Mouse (Mus musculus) spleen, adult 2 months (tissue): ENCODE data around the gene Vstm4.

Experiments used
- CTCF ChIP-seq: fragments of 200-500 bp; IDR thresholded peaks from 2 replicates; pipeline ENCODE4 v1.5.1; 2011; ENCODE audit warnings: mild to moderate bottlenecking, inconsistent platforms; ENCODE audit not compliant: insufficient read depth, insufficient read length, insufficient replicate concordance; ENCODE audit errors: extremely low read depth
- POLR2A ChIP-seq: fragments of 200-500 bp; IDR thresholded peaks from 2 replicates; pipeline ENCODE4 v1.6.1; 2011; ENCODE audit warnings: low read depth, low read length, inconsistent platforms

DNA sequence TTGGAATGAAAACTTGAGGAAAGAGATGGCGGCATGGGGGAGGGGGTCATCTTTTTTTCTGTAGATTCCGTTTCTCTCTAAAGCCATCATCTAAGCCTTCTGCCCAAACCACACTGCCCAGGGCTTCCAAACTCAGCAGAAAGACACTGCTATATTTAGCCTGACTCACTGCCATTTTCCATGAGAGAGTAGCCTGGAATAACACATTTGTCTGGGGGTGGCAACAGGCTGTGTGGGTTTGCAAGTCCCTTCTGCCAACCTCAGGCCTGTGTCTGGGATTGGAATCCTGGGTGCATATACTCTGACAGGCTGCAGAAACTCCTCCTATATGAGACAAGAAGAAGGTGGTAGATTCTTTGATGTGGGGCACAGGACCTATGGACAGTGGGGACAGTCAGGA lies 91.0 kb downstream of the Vstm4 start:
- TF ChIP-seq CTCF (no peak), POLR2A (no peak)
